Mouse (Mus musculus) thymus, adult 2 months (tissue): ENCODE results near the gene B4galt5.

Experiments
- CTCF ChIP-seq: fragments of 200-500 bp; IDR thresholded peaks from 2 replicates; pipeline ENCODE4 v1.5.1; 2012; ENCODE audit warnings: mild to moderate bottlenecking, control low read depth, low read length, moderate library complexity, borderline replicate concordance; ENCODE audit not compliant: control insufficient read depth, poor library complexity, insufficient read depth; ENCODE audit errors: extremely low read depth
- POLR2A ChIP-seq: fragments of 200-500 bp; IDR thresholded peaks from 2 replicates; pipeline ENCODE4 v1.6.1; 2012; ENCODE audit warnings: mild to moderate bottlenecking, low read length, control low read depth, moderate library complexity; ENCODE audit not compliant: control insufficient read depth, poor library complexity, insufficient read depth; ENCODE audit errors: extremely low read depth

- no peak for TF ChIP-seq POLR2A
- no peak for TF ChIP-seq CTCF
Measured at GRCm38 (mm10) chr2:167275856-167276255, 73.1 kb downstream of the B4galt5 start.
